Mouse (Mus musculus): ENCODE results near the gene Upf1.
A peak's percentile ranks its signal among the peaks of the same experiment; 100 is the strongest.

Upf1 gene

GRCm38 (mm10) chr8:70359411-70359810 is 6.3 kb upstream of the Upf1 start:
- no peak for DNase-seq (ENCODE audit: low read depth, low spot score)

GRCm38 (mm10) chr8:70356111-70356510 is 3.0 kb upstream of the Upf1 start:
- DNase-seq (ENCODE audit: low read depth, low spot score) = no peak

GRCm38 (mm10) chr8:70354004-70354403 is 926 bp upstream of the Upf1 start:
- no peak for DNase-seq (ENCODE audit: low read depth, low spot score)

- no peak for DNase-seq (ENCODE audit: low read depth, low spot score)
Observed at GRCm38 (mm10) chr8:70352657-70353151, 374 bp downstream of the Upf1 start.

GRCm38 (mm10) chr8:70352000-70352384 is 1.1 kb downstream of the Upf1 start:
- no peak for DNase-seq (ENCODE audit: low read depth, low spot score)

- no peak for DNase-seq (ENCODE audit: low read depth, low spot score)
Observed at GRCm38 (mm10) chr8:70351035-70351999, 1.8 kb downstream of the Upf1 start.

GRCm38 (mm10) chr8:70347860-70348420 is 5.1 kb downstream of the Upf1 start:
- DNase-seq (ENCODE audit: low read depth, low spot score) = no peak

GRCm38 (mm10) chr8:70347443-70347842 is 5.6 kb downstream of the Upf1 start:
- no peak for DNase-seq (ENCODE audit: low read depth, low spot score)

GRCm38 (mm10) chr8:70344279-70344678 is 8.8 kb downstream of the Upf1 start:
- DNase-seq (ENCODE audit: low read depth, low spot score) = no peak

GRCm38 (mm10) chr8:70343696-70344095 is 9.4 kb downstream of the Upf1 start:
- DNase-seq (ENCODE audit: low read depth, low spot score) = no peak

- DNase-seq (ENCODE audit: low read depth, low spot score) = peak; percentile 74
Observed at GRCm38 (mm10) chr8:70343076-70343475, 10.0 kb downstream of the Upf1 start.

- DNase-seq (ENCODE audit: low read depth, low spot score) = no peak
Observed at GRCm38 (mm10) chr8:70342007-70342406, 11.1 kb downstream of the Upf1 start.

- no peak for DNase-seq (ENCODE audit: low read depth, low spot score)
Observed at GRCm38 (mm10) chr8:70340659-70341058, 12.4 kb downstream of the Upf1 start.

- DNase-seq (ENCODE audit: low read depth, low spot score) = no peak
Observed at GRCm38 (mm10) chr8:70338931-70339330, 14.1 kb downstream of the Upf1 start.

- DNase-seq (ENCODE audit: low read depth, low spot score) = no peak
Observed at GRCm38 (mm10) chr8:70332878-70333202, 20.2 kb downstream of the Upf1 start.

GRCm38 (mm10) chr8:70332070-70332877 is 20.8 kb downstream of the Upf1 start:
- DNase-seq (ENCODE audit: low read depth, low spot score) = peak; percentile 79

GRCm38 (mm10) chr8:70331526-70331925 is 21.6 kb downstream of the Upf1 start:
- no peak for DNase-seq (ENCODE audit: low read depth, low spot score)

GRCm38 (mm10) chr8:70330741-70331364 is 22.2 kb downstream of the Upf1 start:
- DNase-seq (ENCODE audit: low read depth, low spot score) = peak; percentile 71

- no peak for DNase-seq (ENCODE audit: low read depth, low spot score)
Observed at GRCm38 (mm10) chr8:70329835-70330740, 23.0 kb downstream of the Upf1 start.

- DNase-seq (ENCODE audit: low read depth, low spot score) = no peak
Observed at GRCm38 (mm10) chr8:70329124-70329834, 23.8 kb downstream of the Upf1 start, which contains the start of gene Gdf1. Gdf1 (plus strand) TSS chr8:70329817.

All from forelimb bud, embryonic 11.5 days (tissue).